Mouse (Mus musculus): ENCODE measurements around the gene Slc25a35. TPM values are rescaled to one million over a fixed set of nuclear protein-coding genes. Genes with fewer than 3 reads are reported as not detected.

The Slc25a35 gene
- polyA plus RNA-seq (2014; fragmentation: Illumina TruSeq; extraction: RNeasy Lipid Tissue Mini Kit (QIAGEN cat#74804); ENCODE audit: low read depth, low replicate concordance), result 21.4 TPM

GRCm38 (mm10) chr11:68967337-68968282 is at the start of gene Slc25a35:
Gene Slc25a35, plus strand, starts transcription at chr11:68968131.

GRCm38 (mm10) chr11:68926981-68927380 is 41.0 kb upstream of the Slc25a35 start, which contains the start of gene Odf4:
Gene Odf4, minus strand, starts transcription at chr11:68927081.

GRCm38 (mm10) chr11:68957308-68957707 is 10.6 kb upstream of the Slc25a35 start, which contains the start of gene Arhgef15:
Gene Arhgef15, minus strand, starts transcription at chr11:68957480.

GRCm38 (mm10) chr11:68975085-68975484 is 7.2 kb downstream of the Slc25a35 start, which contains the start of gene Rangrf:
Gene Rangrf, minus strand, starts transcription at chr11:68975185.

GRCm38 (mm10) chr11:69008182-69009121 is 40.5 kb downstream of the Slc25a35 start, which contains the start of gene Pfas:
Gene Pfas, minus strand, starts transcription at chr11:69008460.

GRCm38 (mm10) chr11:69015644-69016441 is 47.9 kb downstream of the Slc25a35 start, which contains the start of gene Ctc1:
Gene Ctc1, plus strand, starts transcription at chr11:69015911.

Other genes with a start within 250 kb of the Slc25a35 start
- 251 TPM for gene Ndel1, start 96.3 kb upstream of the Slc25a35 start, polyA plus RNA-seq (2014; fragmentation: Illumina TruSeq; extraction: RNeasy Lipid Tissue Mini Kit (QIAGEN cat#74804); ENCODE audit: low read depth, low replicate concordance)
- gene Rnf222, start 79.6 kb upstream of the Slc25a35 start, polyA plus RNA-seq (2014; fragmentation: Illumina TruSeq; extraction: RNeasy Lipid Tissue Mini Kit (QIAGEN cat#74804); ENCODE audit: low read depth, low replicate concordance), result not detected
- gene Rpl26, start 66.5 kb upstream of the Slc25a35 start, polyA plus RNA-seq (2014; fragmentation: Illumina TruSeq; extraction: RNeasy Lipid Tissue Mini Kit (QIAGEN cat#74804); ENCODE audit: low read depth, low replicate concordance), result 170 TPM
- 0.65 TPM for gene Odf4, start 41.0 kb upstream of the Slc25a35 start, polyA plus RNA-seq (2014; fragmentation: Illumina TruSeq; extraction: RNeasy Lipid Tissue Mini Kit (QIAGEN cat#74804); ENCODE audit: low read depth, low replicate concordance)
- gene Arhgef15, start 10.7 kb upstream of the Slc25a35 start, polyA plus RNA-seq (2014; fragmentation: Illumina TruSeq; extraction: RNeasy Lipid Tissue Mini Kit (QIAGEN cat#74804); ENCODE audit: low read depth, low replicate concordance), result 3.4 TPM
- 11.7 TPM for gene Rangrf, start 7.1 kb downstream of the Slc25a35 start, polyA plus RNA-seq (2014; fragmentation: Illumina TruSeq; extraction: RNeasy Lipid Tissue Mini Kit (QIAGEN cat#74804); ENCODE audit: low read depth, low replicate concordance)
- gene Pfas, start 40.3 kb downstream of the Slc25a35 start, polyA plus RNA-seq (2014; fragmentation: Illumina TruSeq; extraction: RNeasy Lipid Tissue Mini Kit (QIAGEN cat#74804); ENCODE audit: low read depth, low replicate concordance), result 7.2 TPM
- 3.9 TPM for gene Ctc1, start 47.8 kb downstream of the Slc25a35 start, polyA plus RNA-seq (2014; fragmentation: Illumina TruSeq; extraction: RNeasy Lipid Tissue Mini Kit (QIAGEN cat#74804); ENCODE audit: low read depth, low replicate concordance)
- gene Aurkb, start 77.5 kb downstream of the Slc25a35 start, polyA plus RNA-seq (2014; fragmentation: Illumina TruSeq; extraction: RNeasy Lipid Tissue Mini Kit (QIAGEN cat#74804); ENCODE audit: low read depth, low replicate concordance), result 0.24 TPM
- gene Borcs6, start 91.6 kb downstream of the Slc25a35 start, polyA plus RNA-seq (2014; fragmentation: Illumina TruSeq; extraction: RNeasy Lipid Tissue Mini Kit (QIAGEN cat#74804); ENCODE audit: low read depth, low replicate concordance), result 2.9 TPM
- 3.8 TPM for gene Tmem107, start 102.7 kb downstream of the Slc25a35 start, polyA plus RNA-seq (2014; fragmentation: Illumina TruSeq; extraction: RNeasy Lipid Tissue Mini Kit (QIAGEN cat#74804); ENCODE audit: low read depth, low replicate concordance)
- gene Vamp2, start 120.4 kb downstream of the Slc25a35 start, polyA plus RNA-seq (2014; fragmentation: Illumina TruSeq; extraction: RNeasy Lipid Tissue Mini Kit (QIAGEN cat#74804); ENCODE audit: low read depth, low replicate concordance), result 62.6 TPM
- 0.24 TPM for gene Per1, start 127.1 kb downstream of the Slc25a35 start, polyA plus RNA-seq (2014; fragmentation: Illumina TruSeq; extraction: RNeasy Lipid Tissue Mini Kit (QIAGEN cat#74804); ENCODE audit: low read depth, low replicate concordance)
- not detected for gene Hes7, start 152.3 kb downstream of the Slc25a35 start, polyA plus RNA-seq (2014; fragmentation: Illumina TruSeq; extraction: RNeasy Lipid Tissue Mini Kit (QIAGEN cat#74804); ENCODE audit: low read depth, low replicate concordance)
- not detected for gene 9130213A22Rik, start 154.5 kb downstream of the Slc25a35 start, polyA plus RNA-seq (2014; fragmentation: Illumina TruSeq; extraction: RNeasy Lipid Tissue Mini Kit (QIAGEN cat#74804); ENCODE audit: low read depth, low replicate concordance)
- gene Aloxe3, start 157.8 kb downstream of the Slc25a35 start, polyA plus RNA-seq (2014; fragmentation: Illumina TruSeq; extraction: RNeasy Lipid Tissue Mini Kit (QIAGEN cat#74804); ENCODE audit: low read depth, low replicate concordance), result not detected
- gene Alox12b, start 188.9 kb downstream of the Slc25a35 start, polyA plus RNA-seq (2014; fragmentation: Illumina TruSeq; extraction: RNeasy Lipid Tissue Mini Kit (QIAGEN cat#74804); ENCODE audit: low read depth, low replicate concordance), result not detected
- gene Alox8, start 229.7 kb downstream of the Slc25a35 start, polyA plus RNA-seq (2014; fragmentation: Illumina TruSeq; extraction: RNeasy Lipid Tissue Mini Kit (QIAGEN cat#74804); ENCODE audit: low read depth, low replicate concordance), result not detected